Mouse (Mus musculus): Measurements from ENCODE around the gene Tgm3. TPM values are rescaled to one million over a fixed set of nuclear protein-coding genes. Genes with fewer than 3 reads are reported as not detected.

Tgm3 gene
- total RNA-seq, 2 experiments from 2014 or later: 3.6 to 4.4 TPM

- no peak for DNase-seq (ENCODE audit: low spot score in 2 of 2)
- intact Hi-C loops (cut with DNase I): no loop called here
These were observed 36.6 kb downstream of the Tgm3 start for GRCm38 (mm10) chr2:130048792-130049191.

- intact Hi-C loops (cut with DNase I): loop anchor here (1.0 to 10.0 kb wide), 2 partner anchors 153 to 383 kb away; no protein-coding TSS in a partner anchor
- no peak for DNase-seq (ENCODE audit: low spot score in 2 of 2)
These were observed 46.0 kb downstream of the Tgm3 start for GRCm38 (mm10) chr2:130058149-130058548.

GRCm38 (mm10) chr2:130068228-130068627 lies 56.1 kb downstream of the Tgm3 start:
- peak in 1 of 2 experiments; percentile 29 for DNase-seq (ENCODE audit: low spot score in 2 of 2)

GRCm38 (mm10) chr2:130070396-130070795 lies 58.2 kb downstream of the Tgm3 start:
- no peak for DNase-seq (ENCODE audit: low spot score in 2 of 2)
- intact Hi-C loops (cut with DNase I): loop anchor here (5.0 kb wide), 2 partner anchors 82 to 177 kb away; no protein-coding TSS in a partner anchor

More at GRCm38 (mm10) chr2:130068228-130068627, 56.1 kb downstream of the Tgm3 start:
- intact Hi-C loops (cut with DNase I): loop anchor here (2.0 kb wide), 1 partner anchor 101 kb away; no protein-coding TSS in a partner anchor

Small RNA genes within 50 kb of the gene (microRNA-seq; reads per million reads assigned to microRNA genes)
- not detected for gene Mir6339

Other genes starting within 250 kb of the Tgm3 start
- gene Stk35, start 211.8 kb upstream of the Tgm3 start, total RNA-seq (2021): 10 to 100 TPM; 33.7 to 34.5 TPM
- gene Tgm6, start 100.1 kb downstream of the Tgm3 start, total RNA-seq (2021): under 1 TPM; 0.14 to 0.15 TPM
- 100 to 1,000 TPM in 1 of 2 experiments, 10 to 100 TPM in 1; 97.8 to 108 TPM for gene Snrpb, start 167.1 kb downstream of the Tgm3 start, total RNA-seq (2021)
- not detected for gene Tmc2, start 182.8 kb downstream of the Tgm3 start, total RNA-seq (2021)